Mouse (Mus musculus) lung, postnatal 4 days (tissue): Measurements from ENCODE around the gene Copz2.

Source experiments
- DNase-seq, 2 experiments: peaks; one replicate each; pipeline ENCODE4 v3.0.0; 2021

The Copz2 gene

DNA sequence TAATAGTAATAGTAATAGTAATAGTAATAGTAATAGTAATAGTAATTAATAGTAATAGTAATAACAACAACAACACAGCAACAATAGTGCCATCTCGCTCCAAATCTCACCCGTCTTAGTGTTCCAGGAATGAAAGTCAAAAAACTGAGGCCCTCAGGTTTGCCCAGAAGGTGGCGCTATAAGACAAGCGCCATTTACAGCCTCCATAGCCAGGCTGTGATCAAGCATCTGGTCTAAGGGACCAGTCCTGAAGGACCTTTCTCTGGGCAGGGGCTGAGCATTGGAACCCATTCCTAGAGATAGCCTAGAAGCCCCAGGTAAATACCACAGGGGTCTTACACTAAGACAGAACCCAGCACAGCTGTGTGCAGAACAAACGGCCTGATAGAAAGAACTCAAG is 17.5 kb downstream of the Copz2 start:
- DNase-seq: peak; percentile 54 to 77

DNA sequence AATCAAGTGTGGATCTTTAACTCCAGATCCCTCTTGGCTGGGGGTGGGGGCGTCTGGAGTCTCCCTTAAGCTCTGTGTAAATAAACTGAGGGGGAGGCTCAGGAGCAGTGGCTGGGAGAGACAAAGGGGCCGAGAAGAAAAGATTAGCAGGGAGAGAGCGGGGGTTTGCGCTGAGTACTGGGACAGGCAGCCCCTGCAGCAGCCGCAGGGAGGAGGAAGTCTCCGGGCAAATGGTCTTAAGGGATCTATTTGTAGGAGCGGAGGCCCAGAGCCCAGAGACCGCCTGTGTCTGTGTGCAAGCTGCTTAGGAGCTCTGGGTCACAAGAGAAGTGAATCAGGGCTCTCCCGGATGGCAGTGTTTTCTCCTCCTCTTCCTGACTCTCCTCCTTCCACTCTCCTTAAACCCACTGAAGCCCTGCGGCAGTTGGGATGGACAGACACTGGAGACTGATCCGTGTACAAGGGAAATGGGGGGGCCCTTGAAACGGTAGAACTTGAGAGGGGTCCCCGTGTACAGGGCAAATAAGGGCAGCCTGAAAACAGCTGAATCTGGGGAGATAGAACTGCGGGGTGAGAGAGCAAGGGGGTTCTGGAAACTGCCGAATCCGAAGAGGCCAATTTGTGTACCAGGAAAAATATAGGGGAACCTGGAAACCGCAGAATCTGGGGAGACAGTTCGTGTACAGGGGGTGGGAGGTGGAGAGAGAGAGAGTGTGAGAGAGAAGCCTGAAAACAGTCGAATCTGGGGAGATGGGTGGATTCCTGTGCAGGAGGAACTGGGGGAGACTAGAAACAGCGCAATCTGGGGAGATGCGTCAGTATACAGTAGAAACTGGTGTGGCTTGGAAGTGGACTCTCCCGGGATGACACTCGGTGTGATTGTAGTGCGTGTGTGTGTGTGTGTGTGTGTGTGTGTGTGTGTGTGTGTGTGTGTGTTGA is 23.0 kb downstream of the Copz2 start:
- DNase-seq: peak in 1 of 2 experiments; percentile 27

DNA sequence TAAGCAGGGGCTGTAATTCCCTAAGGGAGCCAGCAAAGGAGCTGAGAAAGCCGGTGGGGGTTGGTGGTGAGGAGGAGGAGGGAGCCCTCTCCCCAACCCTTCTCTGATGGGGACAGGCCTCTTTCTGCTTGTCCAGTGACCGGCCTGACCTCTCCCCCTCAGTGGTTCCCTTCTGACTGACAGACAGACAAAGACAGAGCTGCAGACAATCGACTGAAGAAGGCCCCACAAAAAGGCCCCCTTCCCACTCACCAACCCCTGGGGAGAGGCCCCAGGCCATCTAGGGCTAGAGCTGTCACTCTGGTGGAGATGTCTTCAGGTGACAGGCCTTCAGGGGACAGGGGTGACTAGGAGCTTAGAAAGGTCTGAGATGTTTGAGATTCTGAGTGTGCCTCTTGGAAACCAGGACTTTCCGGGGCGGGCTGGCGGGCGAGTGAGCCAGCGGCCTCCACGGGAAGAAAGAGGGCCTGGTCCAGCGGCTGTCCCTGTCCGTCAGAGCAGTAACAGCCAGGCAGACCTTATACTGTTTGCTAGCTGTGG is 24.0 kb downstream of the Copz2 start:
- DNase-seq: no peak

DNA sequence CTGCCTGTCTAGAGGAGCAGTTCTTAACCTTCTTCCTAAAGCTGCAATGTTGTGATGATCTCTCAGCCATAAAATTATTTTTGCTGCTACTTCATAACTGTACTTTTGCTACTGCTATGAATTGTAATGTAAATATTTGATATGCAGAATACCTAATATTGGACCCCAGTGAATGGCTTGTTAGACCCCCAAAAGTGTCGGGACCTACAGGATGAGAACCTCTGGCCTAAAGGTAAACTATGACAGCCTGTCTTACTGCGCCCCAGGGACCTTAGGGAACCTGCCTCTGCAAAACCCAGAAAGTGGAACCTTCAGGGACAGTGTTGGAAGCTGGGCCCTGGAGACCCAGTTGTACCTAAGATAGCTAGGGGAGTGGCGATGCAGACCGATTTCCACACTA is 25.6 kb downstream of the Copz2 start:
- DNase-seq: no peak

DNA sequence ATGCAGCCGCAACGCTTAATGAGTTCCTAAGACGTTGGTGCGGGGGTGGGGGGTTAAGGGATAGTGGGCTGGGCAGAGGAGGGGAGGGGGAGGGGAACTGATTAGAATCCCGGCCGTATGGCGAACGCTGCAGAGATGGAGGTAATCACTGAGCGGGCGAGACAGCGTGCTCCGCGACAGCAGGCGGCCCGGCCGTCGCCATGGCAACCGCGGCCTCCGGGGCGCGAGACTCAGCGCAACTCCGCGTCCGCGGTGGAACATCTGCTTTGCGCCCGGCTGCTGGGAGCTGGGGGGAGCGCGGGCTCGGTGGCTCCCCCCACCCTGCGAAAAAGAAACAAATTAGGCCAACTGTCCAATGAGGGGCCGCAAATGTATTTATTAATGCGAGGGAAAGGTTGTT is 26.1 kb downstream of the Copz2 start:
- peak; percentile 68 to 83 for DNase-seq

DNA sequence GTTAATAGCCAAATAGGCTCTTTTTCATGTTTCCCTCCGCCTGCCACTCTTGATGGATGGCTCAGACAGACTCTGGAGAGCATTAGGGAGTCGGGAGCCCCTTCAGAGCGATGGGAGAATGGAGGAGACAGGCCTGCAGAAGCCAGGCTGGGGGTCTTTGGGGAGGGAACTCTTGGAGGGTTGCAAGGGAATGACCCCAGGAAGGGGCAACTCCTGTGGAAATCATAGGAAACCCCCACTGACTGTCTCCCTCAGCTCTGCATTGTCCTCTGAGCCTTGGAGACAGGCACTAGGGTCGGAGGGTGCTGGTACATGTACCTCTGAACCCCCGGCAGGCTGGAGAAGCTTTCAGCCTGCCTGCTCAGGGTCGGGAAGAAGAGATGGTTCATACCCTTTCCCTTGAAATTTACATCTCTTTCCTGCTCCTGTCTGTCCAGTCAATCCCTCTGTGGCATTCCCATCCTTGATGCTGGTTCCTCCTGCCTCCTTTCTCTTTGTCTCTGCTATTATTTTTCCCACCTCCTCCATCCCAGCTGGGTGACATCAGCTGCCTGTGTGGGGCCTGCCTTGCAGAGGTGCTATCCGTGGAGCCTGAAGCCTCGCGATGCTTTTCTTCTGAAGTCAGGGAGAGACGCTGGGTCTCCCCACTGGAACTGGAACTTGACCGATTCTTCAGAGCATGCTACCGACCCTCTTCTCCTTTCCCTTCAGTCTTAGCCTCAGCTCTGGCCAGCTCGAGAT is 26.8 kb downstream of the Copz2 start:
- DNase-seq: no peak

DNA sequence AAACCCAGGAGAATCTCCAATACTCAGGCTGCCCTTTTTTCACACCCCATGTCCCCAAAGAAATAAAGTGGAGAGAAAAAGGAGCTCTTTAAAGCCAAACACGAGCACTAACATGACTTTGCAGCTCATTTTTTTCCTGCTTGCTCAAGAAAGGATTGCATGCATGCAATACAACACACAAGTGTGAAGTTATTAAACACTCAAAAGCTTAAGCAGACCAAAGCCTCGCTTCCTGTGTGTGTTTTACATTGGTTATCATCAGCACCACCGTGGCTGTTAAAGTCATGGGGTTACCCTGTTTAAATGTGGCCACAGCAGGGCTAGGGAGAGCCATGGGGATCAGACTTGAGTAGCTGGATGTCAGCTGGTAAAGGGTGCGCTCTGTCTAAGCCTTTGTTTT is 27.4 kb downstream of the Copz2 start:
- no peak for DNase-seq

DNA sequence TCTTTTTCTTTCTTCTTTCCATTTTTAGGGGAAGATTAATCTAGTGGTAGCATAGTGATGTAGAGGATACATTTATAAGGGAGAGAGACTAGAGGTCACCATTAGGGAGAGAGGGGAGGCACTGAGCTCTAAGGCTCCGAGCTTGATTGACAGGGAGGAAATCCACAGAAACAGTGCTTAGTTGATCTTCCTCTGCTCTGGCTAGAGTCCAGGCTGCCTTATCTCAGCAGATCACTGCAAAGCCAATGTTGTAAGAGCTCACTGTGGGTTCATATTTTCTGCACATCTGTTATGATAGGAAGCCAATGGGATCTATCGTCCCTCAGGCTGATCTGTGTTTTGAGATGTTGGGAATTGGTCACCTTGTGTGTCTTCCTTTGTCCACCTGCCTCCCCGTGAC is 29.0 kb downstream of the Copz2 start:
- DNase-seq: no peak

DNA sequence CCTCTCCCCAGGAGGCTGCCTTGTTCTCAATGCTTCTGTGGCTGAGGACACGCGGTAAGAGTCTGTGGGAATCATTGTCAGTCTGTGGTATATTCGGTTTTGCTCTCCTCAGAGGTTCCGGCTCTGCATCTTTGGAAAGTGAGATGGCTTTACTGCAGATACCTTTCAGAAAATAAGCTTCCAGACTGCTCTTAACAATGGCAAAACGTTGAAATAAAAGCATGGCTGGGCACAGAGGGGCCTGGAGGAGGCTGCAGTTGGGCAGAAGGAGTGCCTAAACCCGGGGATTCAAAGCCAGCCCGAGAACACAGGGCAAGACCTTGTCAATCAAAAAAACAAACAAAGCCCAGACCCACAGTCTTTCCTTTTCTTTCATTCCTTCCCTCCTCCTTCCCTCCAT is 29.7 kb downstream of the Copz2 start:
- no peak for DNase-seq

DNA sequence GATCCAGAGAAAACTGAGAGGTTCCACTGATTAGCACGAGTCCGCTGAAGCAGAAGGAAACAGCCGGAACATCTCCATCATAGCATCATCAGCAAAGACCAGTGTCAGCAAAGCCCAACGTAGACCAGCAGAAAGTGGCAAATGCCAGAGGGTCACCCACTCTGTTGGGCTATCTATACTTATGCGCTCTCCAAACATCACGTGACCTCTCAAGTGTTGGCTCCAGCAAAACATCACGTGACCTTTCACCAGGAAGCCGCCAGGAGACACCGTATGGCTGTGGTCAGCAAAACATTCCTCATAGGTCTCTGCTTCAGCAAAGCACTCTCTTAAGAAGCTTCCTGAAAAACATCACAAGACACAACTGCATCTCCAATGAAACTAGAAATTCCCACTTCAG is 30.6 kb downstream of the Copz2 start:
- DNase-seq: peak; percentile 48 to 80

DNA sequence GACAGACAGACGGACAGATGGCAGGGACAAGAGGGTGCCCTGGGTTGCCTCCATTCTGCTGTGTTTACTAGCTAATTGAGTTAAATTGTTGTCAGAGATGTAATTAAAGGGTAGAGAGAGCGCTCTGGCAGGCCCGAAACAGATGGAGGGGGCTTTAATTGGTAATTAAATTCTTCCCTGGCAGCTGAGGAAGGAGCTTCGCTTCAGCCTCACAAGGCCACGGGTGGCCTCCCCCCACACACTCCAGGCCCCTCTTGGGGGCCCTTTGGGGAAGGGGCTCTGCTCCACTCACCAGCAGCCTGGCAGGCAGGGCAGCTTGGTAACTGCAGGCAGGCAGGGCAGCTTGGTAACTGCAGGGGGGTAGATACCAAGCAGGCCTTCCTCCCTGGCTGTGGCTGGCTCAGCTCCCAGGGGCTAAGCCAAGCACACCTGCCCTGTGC is 36.3 kb downstream of the Copz2 start:
- no peak for DNase-seq

DNA sequence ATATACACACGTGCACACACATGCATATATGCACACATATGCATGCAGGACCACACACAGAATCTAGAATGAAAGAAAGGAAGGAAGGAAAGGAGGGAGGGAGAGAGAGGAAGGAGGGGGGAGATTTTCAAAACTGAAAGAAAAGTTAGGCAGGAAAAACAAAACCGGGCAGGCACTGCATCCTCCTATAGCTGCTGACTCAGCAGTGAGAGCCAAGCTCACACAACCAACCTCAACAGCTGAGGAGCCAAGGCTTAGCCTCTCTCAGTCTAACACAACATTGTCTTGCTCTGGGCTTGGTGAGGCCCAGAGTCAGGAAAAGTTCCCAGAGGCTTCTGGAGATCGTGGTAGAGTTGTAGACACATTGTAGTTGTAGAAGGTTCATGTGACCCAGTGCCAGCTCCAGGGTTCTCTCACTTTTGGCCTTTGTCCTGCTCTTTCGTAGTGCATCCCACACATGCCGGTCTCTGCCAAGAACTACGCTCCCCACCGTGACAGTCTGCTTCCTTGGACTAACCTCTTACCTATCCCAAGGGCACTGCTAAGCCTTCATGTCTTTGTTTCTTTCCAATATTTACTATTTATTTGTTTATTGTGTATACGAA is 37.4 kb downstream of the Copz2 start:
- DNase-seq: no peak

DNA sequence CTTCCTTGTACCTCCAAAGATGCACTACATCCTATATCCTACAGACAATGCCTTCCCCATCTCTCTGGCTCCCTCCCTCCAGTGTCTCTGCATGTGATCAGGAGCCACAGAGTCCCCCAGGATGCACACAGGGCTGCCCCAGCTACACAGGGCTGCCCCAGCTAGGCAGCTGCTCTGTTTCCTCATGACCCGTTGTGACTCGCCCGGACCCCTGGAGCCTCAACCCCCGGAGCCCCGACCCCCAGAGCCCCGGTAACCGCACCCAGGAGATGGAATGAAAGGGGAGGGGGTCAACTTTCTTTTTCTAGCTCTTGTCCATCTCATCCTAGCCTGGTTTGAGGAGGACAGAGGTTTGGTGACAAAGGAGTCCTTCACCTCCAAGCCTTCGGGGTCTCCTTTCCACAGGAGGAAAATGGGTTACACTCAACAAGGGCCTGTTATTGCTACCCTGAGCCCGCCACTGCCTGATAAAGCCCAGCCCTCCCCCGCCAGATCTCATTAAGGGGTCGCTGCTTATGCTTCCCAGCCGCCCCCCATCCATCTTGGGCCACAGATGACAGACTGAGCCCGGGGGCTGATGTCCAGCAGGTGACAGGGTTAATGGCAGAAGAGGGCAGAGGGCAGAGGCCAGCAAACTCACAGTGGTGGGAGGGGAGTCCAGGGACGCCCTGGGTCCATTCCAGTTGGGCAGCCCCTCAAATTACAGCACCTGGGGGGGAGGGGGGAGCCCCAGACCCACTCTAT is 42.3 kb downstream of the Copz2 start:
- no peak for DNase-seq

DNA sequence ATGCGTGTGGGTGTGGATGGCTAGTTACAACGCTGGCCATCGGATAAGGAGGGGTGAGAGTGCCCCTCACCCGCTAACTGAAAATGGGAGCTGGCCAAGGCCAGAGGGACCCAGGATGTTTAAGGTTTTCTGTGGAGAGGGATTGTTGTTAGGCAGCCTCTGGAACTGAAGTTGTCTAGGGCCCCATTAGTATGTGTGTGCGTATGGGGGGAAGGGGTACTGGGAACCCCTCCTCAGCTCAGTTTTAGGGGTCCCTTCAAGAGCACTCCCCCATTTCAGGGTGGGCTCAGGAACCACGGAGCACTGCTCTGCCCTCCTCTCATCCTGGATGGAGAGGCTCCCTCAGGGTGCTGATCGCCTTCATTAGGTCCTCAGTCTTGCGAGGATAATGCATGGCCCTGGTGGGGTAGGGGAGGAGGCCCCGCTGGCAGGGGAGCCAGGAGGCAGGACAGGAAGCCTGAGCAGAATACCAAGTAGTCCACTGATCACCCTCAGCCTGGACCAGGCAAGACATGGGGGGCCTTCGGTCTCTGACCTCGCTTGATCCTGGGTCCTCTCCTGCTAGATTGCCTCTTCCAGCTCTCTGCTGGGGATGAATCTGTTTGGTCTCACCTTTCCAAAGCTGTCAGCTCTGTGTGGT is 43.7 kb downstream of the Copz2 start:
- DNase-seq: no peak

DNA sequence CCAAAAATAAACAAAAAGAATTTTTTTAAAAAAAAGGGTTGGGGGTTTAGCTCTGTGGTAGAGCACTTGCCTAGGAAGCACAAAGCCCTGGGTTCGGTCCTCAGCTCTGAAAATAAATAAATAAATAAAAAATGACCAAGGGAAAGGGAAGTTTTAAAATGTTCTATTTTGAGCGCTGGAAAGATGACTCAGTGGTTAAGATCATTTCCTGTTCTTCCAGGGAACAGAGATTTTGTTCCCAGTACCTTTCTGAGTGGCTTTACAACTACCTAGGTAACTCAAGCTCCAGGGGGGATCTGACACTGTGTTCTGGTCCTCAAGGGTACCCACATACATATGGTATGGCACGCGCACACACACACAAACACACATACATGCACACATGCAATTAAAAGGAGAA is 46.2 kb downstream of the Copz2 start:
- no peak for DNase-seq

DNA sequence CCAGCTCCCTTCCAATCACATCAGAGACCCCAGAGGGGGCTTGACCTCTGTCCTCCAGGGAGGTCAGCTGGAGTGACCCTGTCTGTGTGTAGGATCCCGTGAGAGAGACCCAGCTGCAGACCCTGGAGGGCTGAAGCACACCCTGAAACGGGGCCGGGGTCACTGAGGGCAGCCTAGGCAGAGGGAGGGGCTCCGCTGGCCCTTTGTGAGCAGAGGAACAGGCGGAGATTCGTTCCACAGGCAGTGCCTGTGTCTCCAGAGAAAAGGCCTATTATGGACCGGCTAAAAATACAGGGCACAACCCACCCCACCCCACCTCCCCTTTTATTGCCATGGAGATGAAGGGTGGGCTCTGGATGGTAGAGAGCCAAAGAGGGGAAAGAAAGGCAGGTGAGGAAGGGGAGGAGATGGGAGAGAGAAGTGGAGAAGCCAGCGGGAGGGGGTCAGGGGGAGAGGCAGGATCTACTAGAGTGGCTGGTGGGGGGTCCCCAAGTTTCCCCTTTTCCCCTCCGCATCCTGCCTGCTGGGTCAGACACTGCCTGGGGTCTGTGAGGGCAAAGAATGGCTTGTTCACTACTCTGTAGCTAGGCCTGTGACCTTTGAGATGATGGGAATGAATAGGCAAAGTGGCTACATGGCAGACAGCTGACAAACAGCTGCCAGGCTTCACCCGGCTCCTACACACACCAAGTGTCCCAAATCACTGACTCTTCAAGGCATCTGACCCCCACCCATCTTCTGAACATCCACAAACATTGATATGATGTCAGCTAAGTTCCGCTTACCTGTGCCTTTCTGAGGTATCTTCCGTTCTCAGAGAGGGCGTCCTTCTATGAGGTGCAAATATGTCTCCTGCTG is 50.0 kb downstream of the Copz2 start:
- DNase-seq: peak in 1 of 2 experiments; percentile 57

DNA sequence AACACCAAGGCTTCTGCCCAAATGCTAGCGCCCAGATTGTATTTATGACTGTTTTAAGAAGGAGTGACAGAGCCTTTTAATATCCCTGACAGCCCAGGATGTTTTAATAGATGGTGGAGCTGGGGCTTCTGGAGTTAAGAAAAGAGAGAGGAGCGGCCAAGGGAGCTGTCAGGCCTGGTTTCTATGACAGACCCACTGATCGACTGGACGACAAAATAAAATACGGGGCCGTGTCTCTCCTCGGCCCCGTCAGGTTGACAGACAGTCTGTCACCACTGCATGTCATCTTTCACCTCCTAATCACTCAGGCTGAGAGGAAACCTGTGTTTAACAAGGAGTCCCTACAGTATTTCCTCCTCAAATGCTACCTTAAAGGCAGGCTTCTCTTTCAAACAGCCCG is 51.7 kb downstream of the Copz2 start:
- no peak for DNase-seq

DNA sequence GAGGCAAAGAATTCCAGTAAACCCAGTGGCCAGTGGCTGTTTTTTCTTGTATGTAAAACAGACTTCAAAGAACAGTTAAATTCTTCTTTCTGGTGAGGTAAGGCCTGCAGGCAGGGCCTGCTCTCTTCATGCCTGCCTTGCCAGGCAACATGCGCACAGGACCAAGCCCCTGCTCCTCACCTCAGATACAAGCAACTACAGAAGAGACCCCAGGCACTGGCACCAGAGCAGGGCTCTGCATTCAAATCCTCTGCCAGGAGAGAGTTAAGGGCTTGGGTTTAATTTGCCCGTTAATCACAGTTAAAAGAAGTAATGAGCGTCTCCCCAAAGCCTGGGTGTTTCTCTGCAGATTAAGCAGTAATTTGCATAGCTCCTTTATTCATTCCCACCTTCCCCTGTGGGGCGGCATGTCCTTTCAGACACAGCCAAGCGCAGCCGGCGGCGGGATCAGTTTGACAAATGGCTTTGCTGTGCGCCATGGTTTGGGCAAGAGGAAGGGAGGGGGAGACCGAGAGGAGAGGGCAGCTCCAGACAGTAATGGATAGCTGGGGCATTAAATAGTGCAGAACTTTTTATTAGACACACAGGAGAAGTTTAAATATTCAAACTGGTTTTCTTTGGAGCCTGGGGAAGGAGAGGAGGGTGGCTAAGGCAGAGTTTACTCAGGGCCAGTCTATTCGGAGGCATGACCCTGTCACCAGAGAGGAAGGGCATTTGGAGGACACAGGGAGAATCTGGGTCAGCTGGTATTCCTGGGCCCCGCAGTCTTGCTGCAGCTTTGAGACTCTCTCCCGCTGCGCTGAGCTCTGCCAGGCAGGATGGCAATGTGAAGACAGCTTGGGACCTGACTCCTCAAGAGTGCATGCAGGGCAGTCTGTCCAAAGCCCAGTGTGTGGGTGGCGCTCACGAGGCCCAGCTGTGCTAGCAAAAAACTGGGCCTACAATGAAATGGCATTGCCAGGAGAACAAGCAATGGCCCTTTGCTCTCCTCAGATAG is 53.3 kb downstream of the Copz2 start:
- DNase-seq: no peak

DNA sequence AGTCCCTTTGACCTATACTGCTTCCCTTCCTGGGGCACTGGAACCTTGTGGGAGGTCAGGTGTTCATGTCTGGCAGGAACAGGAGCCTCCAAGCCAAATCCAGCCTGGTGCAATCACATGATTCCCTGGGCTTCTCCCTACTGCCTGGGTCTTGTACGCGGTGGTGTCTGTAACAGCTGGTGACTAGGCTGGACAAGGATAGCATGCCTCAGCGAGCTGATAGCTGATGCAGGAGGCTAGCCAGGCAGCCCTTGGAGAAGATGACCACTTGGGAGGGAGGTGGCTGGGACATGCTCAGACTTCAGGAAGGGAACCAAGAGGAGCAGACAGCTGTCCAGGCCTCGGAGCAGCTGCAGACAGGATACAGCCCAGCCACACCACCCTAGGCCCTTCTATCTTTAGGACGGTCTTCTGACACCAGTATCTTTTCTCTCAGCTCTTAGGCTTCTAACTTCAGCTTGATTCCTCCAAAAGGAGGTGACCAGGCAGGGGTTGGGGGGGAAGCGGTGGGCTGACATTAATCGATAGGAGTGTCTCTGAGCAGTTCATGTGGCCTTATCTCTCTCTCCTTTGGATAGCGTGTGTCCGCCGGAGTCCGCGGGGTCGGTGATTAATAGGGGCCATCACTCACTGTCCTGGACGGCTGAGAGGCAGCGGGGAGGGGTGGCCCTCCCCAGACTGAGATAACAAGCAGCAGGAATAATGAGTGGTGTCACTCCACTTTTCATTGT is 56.9 kb downstream of the Copz2 start:
- peak in 1 of 2 experiments; percentile 52 for DNase-seq
